Mouse (Mus musculus) forebrain, embryonic 15.5 days (tissue): ENCODE measurements around the gene Mlxip. TPM values are rescaled to one million over a fixed set of nuclear protein-coding genes. Genes with fewer than 3 reads are reported as not detected.

Experiments
- ATAC-seq: fragments of 200-750 bp; cut with Nextera tagmentation; replicated peaks from 2 replicates; pipeline ENCODE4 v1.8.0; 2017; ENCODE audit warnings: mild to moderate bottlenecking, moderate TSS enrichment, moderate library complexity
- H3K27ac ChIP-seq: fragments of 300-500 bp; sonication (generic); replicated peaks from 2 replicates; pipeline ENCODE4 v1.5.1; 2015; ENCODE audit warnings: mild to moderate bottlenecking, inconsistent platforms
- H3K27me3 ChIP-seq: fragments of 300-500 bp; sonication (generic); 2 replicates; pipeline ENCODE4 v1.6.1; 2015; ENCODE audit warnings: inconsistent platforms
- H3K36me3 ChIP-seq: fragments of 300-500 bp; sonication (generic); 2 replicates; pipeline ENCODE4 v1.6.1; 2015; ENCODE audit warnings: mild to moderate bottlenecking, inconsistent platforms
- H3K4me1 ChIP-seq: fragments of 300-500 bp; sonication (generic); 2 replicates; pipeline ENCODE4 v1.6.1; 2015; ENCODE audit warnings: inconsistent platforms
- H3K4me2 ChIP-seq: fragments of 300-500 bp; sonication (generic); replicated peaks from 2 replicates; pipeline ENCODE4 v1.6.1; 2015; ENCODE audit warnings: mild to moderate bottlenecking, inconsistent platforms
- H3K4me3 ChIP-seq: fragments of 300-500 bp; sonication (generic); 2 replicates; pipeline ENCODE4 v1.5.1; 2015; ENCODE audit warnings: mild to moderate bottlenecking, inconsistent platforms
- H3K9ac ChIP-seq: fragments of 300-500 bp; sonication (generic); replicated peaks from 2 replicates; pipeline ENCODE4 v1.6.1; 2015; ENCODE audit warnings: mild to moderate bottlenecking, inconsistent platforms
- H3K9me3 ChIP-seq: fragments of 300-500 bp; sonication (generic); 2 replicates; pipeline ENCODE4 v1.6.1; 2016; ENCODE audit warnings: inconsistent platforms
- WGBS: fragments of 180-500 bp; shearing (Covaris S2); methylation state at CpG from one replicate; pipeline ENCODE4 v1.1.7; 2015; ENCODE audit warnings: mixed read lengths; 5-methylcytosine and 5-hydroxymethylcytosine counted together
- polyA plus RNA-seq: library from polyadenylated mRNA; unstranded; fragments of >200 nt; fragmentation: Nextera tagmentation; extraction: Ambion mirVana; gene quantifications from 2 replicates; pipeline ENCODE4 v1.2.1, GENCODE M21; 2015

Gene Mlxip
- polyA plus RNA-seq, 1 experiment from 2014 or later, result 17.0 TPM

DNA sequence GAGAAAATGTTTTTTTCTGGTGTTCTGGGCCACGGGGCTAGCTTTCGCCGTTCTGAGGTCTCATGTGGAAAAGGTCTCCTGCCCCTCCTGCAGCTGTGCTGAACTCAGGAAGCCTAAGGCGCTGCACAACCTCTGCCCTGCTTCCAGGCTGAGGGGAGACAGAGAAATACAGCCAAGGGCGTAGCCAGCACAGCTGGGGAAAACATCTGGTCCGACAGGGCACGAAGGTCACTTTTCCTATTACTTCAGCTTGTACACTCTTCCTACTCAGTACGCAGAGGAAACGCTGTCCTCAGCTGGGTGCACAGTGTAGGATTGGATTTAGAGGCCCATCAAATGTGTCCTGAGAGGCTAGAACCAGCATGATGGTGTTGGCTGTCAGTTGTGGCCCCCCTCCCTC is 95.3 kb downstream of the Mlxip start:
- no peak overlapping the region for H3K4me2 ChIP-seq
- 75% methylated on average over 9 of the region's 9 CpGs for WGBS

GRCm38 (mm10) chr5:123499717-123500116 is 105.1 kb downstream of the Mlxip start:
- Histone ChIP-seq H3K9ac (no peak overlapping the region), H3K4me1 (peaks cover 11% of the 10 kb centered on the region), H3K36me3 (no peaks in the 10 kb centered on the region), H3K4me3 (no peak overlapping the region), H3K9me3 (no peaks in the 10 kb centered on the region), H3K27me3 (no peaks in the 10 kb centered on the region), H3K27ac (no peak overlapping the region), H3K4me2 (no peak overlapping the region)
- WGBS, result 52% methylated on average over 4 of the region's 4 CpGs
- no peak for ATAC-seq

More for the DNA sequence above, 95.3 kb downstream of the Mlxip start:
- peaks cover 5% of the 10 kb centered on the region for H3K4me1 ChIP-seq
- no peaks in the 10 kb centered on the region for H3K36me3 ChIP-seq
- ATAC-seq, result no peak
- H3K4me3 ChIP-seq, result no peak overlapping the region
- no peaks in the 10 kb centered on the region for H3K27me3 ChIP-seq
- no peak overlapping the region for H3K27ac ChIP-seq
- no peak overlapping the region for H3K9ac ChIP-seq
- no peaks in the 10 kb centered on the region for H3K9me3 ChIP-seq

GRCm38 (mm10) chr5:123501973-123502372 is 107.4 kb downstream of the Mlxip start:
- Histone ChIP-seq H3K4me3 (no peak overlapping the region), H3K9ac (no peak overlapping the region), H3K27me3 (no peaks in the 10 kb centered on the region), H3K4me1 (peaks cover 11% of the 10 kb centered on the region), H3K9me3 (no peaks in the 10 kb centered on the region), H3K4me2 (no peak overlapping the region), H3K36me3 (no peaks in the 10 kb centered on the region), H3K27ac (no peak overlapping the region)
- 73% methylated on average over 4 of the region's 4 CpGs for WGBS
- no peak for ATAC-seq

Other genes with a start within 250 kb of the Mlxip start
- 82.0 and 82.9 TPM in 2 replicates for gene Psmd9, start 225.4 kb upstream of the Mlxip start, polyA plus RNA-seq
- not detected in 2 replicates for gene Hpd, start 212.1 kb upstream of the Mlxip start, polyA plus RNA-seq
- gene Wdr66, start 142.7 kb upstream of the Mlxip start, polyA plus RNA-seq, result 2.7 TPM in 2 replicates
- 80.6 and 89.3 TPM in 2 replicates for gene Bcl7a, start 51.0 kb upstream of the Mlxip start, polyA plus RNA-seq
- 0.36 and 0.83 TPM in 2 replicates for gene Lrrc43, start 94.5 kb downstream of the Mlxip start, polyA plus RNA-seq
- gene Il31, start 94.7 kb downstream of the Mlxip start, polyA plus RNA-seq, result not detected in 2 replicates
- gene B3gnt4, start 115.7 kb downstream of the Mlxip start, polyA plus RNA-seq, result 0.87 and 1.7 TPM in 2 replicates
- 113 and 119 TPM in 2 replicates for gene Diablo, start 129.4 kb downstream of the Mlxip start, polyA plus RNA-seq
- 3.8 and 4.0 TPM in 2 replicates for gene Gm49027, start 130.7 kb downstream of the Mlxip start, polyA plus RNA-seq
- gene Vps33a, start 178.2 kb downstream of the Mlxip start, polyA plus RNA-seq, result 41.2 and 42.3 TPM in 2 replicates